Mouse (Mus musculus): ENCODE data around the gene Cramp1l.

The Cramp1l gene

DNA sequence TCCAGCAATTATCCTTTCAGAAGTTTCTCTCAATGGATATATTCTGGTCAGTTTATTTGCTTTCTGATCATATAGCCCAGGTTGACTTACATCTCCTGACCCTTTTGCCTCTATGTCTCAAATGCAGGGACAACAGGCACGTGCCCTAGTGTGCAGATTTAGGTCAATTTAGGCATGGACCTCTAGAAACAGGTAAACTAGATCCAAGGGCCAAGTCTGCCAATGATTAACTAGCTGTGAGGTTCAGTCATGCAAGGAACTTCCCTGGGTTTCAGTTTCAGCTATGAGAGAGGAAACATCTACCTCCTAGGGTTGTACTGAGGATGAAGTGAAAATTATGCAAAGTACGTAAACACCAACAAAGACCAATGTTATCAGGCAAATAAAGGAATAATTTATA is 62.3 kb downstream of the Cramp1l start:
- 95% methylated on average over 2 of the region's 2 CpGs for WGBS

DNA sequence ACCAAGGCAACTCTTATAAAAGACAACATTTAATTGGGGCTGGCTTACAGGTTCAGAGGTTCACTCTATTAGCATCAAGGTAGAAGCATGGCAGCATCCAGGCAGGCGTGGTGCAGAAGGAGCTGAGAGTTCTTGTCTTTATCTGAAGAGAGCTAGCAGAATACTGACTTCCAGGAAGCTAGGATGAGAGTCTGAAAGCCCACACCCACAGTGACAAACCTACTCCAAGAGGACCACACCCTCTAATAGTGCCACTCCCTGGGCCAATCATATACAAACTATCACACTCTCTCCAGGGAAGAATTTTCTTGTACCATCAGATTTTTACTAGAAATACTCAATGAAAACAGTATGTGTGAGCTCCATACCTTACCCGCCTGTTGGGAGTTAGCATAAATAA is 64.9 kb downstream of the Cramp1l start:
- 95% methylated on average over 2 of the region's 2 CpGs for WGBS

DNA sequence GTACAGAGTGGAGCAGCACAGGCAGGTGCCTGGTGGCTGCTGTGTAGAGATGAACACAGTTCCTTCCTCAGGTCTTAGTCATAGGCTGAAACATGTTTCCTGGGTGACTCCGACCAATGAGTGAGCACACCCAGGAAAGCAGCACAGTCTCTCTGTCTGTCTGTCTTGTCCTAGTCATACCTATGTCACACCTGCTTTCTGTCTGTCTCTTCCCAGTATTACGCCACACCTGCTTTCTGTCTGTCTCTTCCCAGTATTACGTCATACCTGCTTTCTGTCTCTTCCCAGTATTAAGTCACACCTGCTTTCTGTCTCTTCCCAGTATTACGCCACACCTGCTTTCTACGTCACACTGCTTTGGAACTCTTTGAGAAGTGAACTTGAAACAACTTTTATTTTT is 67.4 kb downstream of the Cramp1l start:
- 96% methylated on average over 5 of the region's 5 CpGs for WGBS

DNA sequence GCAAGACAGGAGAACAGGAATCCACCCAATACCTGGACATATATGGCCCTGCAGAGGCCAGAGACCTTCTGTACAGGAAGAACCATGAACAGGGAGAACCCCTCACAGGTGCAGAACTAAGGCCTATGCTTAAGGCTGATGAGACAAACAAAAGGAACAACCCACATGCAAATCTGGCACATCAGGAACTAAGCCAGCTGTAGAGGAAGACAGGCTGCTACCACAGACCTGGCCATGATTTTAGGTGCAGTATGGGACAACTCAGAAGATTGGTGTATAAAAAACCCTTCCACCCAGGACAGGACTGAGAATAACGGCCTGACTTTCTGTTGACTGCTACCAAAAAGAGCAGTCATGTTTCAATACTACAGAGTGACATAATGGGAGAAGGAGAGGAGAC is 72.0 kb downstream of the Cramp1l start:
- 79% methylated on average over 1 of the region's 1 CpGs for WGBS

DNA sequence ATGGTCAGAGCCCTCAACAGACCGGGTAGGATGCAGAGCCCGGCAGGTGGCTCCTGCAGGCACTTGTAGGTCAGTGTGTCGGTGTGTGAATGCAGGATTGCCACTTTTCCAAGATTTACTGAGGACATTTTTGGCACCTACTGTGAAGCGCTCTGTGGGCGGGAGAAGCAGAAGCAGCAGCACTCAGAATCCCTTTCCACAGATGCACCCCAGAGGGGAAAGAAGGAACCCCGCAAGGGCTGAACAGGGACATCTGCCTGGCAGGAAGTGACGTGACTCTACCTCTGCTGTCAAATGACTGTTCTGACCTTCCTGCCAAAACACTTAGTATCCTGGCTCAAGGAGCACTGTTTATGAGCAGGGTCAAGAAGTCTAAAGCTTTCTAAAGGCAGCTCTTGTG is 72.6 kb downstream of the Cramp1l start:
- WGBS: 49% methylated on average over 7 of the region's 7 CpGs

DNA sequence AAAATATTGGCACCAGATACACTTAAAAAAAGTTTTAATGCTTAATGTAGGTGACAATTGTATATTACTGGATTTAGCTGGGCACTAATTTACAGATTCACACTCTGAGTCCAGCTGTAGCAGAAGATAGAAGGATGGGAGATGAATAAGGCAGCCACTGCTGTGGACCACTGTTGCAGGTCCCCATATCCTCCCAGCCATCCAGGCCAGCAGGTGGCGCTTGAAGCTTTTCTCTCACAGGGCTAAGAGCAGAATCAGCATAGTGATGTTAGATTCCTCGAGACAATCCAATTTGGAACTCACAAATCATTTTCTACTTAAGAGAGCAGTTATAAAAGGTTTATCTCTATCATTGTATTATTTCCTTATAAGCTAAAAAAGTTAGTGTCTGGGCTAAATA is 73.1 kb downstream of the Cramp1l start:
- WGBS: 0% methylated on average over 2 of the region's 2 CpGs

DNA sequence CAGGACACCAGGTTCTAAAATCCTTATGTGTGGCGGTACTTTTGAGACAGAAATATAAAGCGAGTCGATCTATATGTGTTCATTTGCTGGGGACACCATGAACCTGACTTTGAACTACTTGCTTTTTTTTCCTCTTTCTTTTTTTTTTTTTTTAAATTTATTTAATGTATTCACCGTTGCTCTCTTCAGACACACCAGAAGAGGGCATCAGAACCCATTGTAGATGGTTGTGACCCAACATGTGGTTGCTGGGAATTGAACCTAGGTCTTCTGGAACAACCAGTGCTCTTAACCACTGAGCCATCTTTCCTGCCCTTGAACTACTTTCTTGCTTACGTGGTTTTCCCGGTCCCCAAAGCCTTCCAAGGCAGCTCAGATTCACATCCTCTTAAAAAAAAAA is 78.3 kb downstream of the Cramp1l start:
- WGBS: 38% methylated on average over 6 of the region's 6 CpGs

DNA sequence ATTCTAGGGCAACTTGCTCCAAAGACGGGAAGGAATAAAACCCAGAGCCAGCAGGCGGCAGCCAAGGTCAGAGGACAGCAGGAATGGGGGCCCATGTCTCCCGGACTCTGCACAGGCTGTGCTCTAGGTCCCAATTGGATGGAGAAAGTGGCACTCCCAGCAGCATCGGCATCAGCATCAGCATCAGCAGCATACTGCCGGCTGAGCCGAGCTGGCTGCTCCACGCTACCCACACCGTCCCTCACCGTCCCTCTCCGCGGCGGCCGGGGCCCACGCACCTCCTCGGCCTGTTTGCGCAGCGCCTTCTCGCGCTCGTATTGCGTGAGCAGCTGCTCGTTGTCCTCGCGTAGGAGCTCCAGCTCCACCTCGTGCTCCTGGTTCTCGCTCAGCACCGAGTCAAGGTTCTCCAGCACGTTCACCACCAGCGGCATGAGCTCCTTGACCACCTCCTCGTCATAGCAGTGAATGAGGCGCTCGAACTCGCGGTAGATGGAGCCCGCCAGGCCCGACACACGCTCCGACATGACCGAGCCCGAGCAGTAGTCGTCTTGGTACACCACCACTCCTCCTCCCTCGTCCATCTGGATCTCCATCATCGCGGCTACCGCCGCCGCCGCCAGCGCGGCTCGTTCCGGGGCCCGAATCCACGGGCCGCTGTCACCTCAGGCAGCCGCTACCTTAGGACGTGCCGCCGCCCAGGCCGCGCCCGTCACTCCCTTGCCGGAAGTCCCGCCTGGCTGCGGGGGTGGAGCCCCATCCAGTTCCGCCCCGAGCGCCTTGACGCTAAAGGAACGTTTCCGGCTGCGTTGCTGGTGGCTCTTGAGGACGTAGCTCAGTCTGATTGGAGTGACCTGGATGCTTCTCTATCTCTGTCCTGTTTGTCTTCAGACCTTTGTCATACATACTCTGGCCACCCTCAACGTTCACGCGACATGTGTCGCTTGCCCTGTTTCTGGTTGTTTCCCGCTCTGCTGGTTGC is 79.0 kb downstream of the Cramp1l start, which contains the start of gene Mapk8ip3:
Gene Mapk8ip3, minus strand, starts transcription at position 719 of the 979 bp plus-strand sequence.
- under 1% methylated on average over 78 of the region's 78 CpGs for WGBS

DNA sequence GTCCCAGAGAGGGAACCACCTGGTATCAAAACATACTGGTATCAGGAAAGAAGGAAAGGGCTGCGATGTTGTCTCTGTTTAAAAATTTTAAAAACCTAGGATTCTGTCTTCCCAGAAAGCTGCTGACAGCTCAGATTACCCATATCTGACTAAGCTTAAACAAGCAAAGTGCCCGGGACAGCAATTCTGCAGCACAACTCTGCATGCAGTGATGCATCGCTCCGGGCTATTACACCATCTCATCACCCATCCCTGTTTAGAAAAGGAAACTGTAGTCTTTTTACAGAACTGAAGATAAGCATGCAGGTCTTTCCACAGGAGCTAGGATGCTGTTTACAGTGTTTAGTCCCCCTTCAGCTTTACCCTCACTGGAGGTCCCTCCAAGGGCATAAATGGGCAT is 80.7 kb downstream of the Cramp1l start:
- 30% methylated on average over 4 of the region's 4 CpGs for WGBS

DNA sequence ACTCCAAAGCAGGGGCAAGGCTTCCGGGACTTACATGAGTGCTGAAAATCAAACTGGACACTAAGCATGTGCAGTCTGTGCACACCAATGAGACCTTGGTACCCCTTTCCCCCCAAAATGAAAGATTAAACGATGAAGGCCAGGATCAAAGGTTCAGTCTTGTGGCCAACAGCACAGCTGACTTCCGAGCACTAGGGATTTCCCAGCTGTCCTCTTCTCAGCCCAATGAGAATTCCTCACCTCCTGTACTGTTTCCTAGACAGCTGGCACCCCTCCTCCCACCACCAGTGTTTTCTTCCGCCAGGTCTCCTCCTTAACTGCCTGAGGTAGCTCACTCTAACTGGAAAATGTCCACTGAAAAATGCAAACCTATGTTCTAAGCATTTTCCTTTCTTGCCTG is 82.4 kb downstream of the Cramp1l start:
- 43% methylated on average over 4 of the region's 4 CpGs for WGBS

DNA sequence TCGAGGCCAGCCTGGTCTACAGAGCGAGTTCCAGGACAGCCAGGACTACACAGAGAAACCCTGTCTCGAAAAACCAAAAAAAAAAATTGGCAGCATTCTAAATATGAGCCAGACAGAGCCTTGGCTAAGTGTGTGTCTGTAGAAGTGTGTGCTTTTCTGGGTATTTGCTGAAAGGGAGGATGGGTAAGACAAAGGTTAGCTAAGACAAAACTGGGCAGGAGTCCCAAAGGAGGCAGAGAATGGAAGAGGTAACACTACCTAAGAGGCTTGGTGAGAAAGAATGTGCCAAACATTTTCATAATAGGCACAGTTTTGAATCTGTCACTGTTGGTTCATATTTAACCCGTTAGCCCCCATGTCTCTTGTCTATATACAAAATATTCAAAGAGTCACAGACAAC is 83.2 kb downstream of the Cramp1l start:
- 61% methylated on average over 4 of the region's 4 CpGs for WGBS

DNA sequence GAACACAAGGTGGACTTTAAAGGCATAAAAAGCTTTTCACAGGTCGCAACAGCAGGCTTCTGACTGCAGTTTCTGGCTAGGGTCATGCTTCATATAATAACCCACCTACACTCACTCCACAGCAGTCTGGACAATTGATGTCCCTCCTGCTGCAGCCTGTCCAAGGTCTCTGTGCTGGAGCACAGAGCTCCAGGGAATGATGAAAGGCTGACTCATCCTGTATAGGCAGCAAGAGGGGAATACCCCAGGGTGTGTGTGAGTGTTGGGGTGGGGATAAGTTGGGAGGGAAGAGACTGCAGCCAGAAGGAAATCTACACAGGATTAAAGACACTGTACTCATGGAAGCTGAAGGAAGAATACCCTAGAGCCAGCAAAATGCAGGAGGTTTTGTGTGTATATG is 86.1 kb downstream of the Cramp1l start:
- WGBS: 62% methylated on average over 1 of the region's 1 CpGs

DNA sequence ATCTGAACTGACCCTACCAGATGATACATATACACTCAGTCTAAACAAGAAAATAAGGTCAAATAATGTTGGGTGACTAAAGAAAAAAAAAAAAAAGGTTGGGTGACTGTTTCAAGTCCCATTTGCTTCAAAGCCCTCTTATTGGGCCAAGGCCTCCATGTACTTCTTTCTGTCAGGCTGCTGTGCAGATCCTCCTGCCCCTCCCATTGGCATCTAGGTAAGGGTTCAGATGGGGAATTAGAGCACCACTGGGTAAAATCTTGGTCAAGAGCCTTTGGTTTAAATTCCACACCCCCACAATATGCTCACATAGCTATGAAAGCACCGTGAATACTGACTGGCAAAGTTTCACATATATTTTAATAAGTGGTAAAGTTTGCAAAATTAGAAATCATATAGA is 92.3 kb downstream of the Cramp1l start:
- WGBS: 56% methylated on average over 1 of the region's 1 CpGs

Data from cerebral cortex, adult 2 months (tissue).